Mouse (Mus musculus) kidney, postnatal 0 days (tissue): ENCODE results near the gene Blvrb. TPM values are rescaled to one million over a fixed set of nuclear protein-coding genes. Genes with fewer than 3 reads are reported as not detected.
A peak's percentile ranks its signal among the peaks of the same experiment; 100 is the strongest.

Experiments used
- ATAC-seq: fragments of 200-750 bp; cut with Nextera tagmentation; replicated peaks from 2 replicates; pipeline ENCODE4 v1.8.0; 2017; ENCODE audit warnings: low read depth, moderate number of reproducible peaks, moderate TSS enrichment, moderate library complexity; ENCODE audit not compliant: low FRiP score
- DNase-seq: peaks from one replicate; pipeline ENCODE4 v3.0.0-alpha.2; 2016; ENCODE audit warnings: low spot score
- H3K27ac ChIP-seq: fragments of 300-500 bp; sonication (generic); 2 replicates; pipeline ENCODE4 v1.5.1; 2014; ENCODE audit warnings: mild to moderate bottlenecking
- H3K27me3 ChIP-seq: fragments of 300-500 bp; sonication (generic); 2 replicates; pipeline ENCODE4 v1.6.1; 2014; ENCODE audit warnings: low read length, mixed read lengths; ENCODE audit not compliant: insufficient read depth
- H3K36me3 ChIP-seq: fragments of 300-500 bp; sonication (generic); 2 replicates; pipeline ENCODE4 v1.6.1; 2014; ENCODE audit warnings: low read length, mixed read lengths; ENCODE audit not compliant: insufficient read depth
- H3K4me1 ChIP-seq: fragments of 300-500 bp; sonication (generic); replicated peaks from 2 replicates; pipeline ENCODE4 v1.6.1; 2014; ENCODE audit warnings: antibody characterized with exemption, low read length, mixed read lengths; ENCODE audit not compliant: insufficient read depth
- H3K4me2 ChIP-seq: fragments of 300-500 bp; sonication (generic); 2 replicates; pipeline ENCODE4 v1.6.1; 2014; ENCODE audit warnings: mild to moderate bottlenecking, low read length, moderate library complexity, mixed read lengths
- H3K4me3 ChIP-seq: fragments of 300-500 bp; sonication (generic); replicated peaks from 2 replicates; pipeline ENCODE4 v1.5.1; 2014; ENCODE audit warnings: low read depth, low read length
- H3K9ac ChIP-seq: fragments of 300-500 bp; sonication (generic); 2 replicates; pipeline ENCODE4 v1.6.1; 2014; ENCODE audit warnings: low read depth, low read length
- H3K9me3 ChIP-seq: fragments of 300-500 bp; sonication (generic); replicated peaks from 2 replicates; pipeline ENCODE4 v1.6.1; 2016; ENCODE audit warnings: low read length, inconsistent platforms, mixed read lengths
- CTCF ChIP-seq: IDR thresholded peaks from 2 replicates; pipeline ENCODE4 v1.5.1; 2016; ENCODE audit warnings: antibody characterized with exemption, low read depth, mild to moderate bottlenecking, moderate library complexity
- WGBS: fragments of 180-500 bp; shearing (Covaris S2); extraction: QIAGEN DNeasy Blood & Tissue Kit; methylation state at CpG from one replicate; pipeline ENCODE4 v1.1.7; 2014; 5-methylcytosine and 5-hydroxymethylcytosine counted together
- polyA plus RNA-seq: library from polyadenylated mRNA; unstranded; fragments of >200 nt; fragmentation: Nextera tagmentation; extraction: Ambion mirVana; gene quantifications from 2 replicates; pipeline ENCODE4 v1.2.1, GENCODE M21; 2015

Blvrb gene
- polyA plus RNA-seq, 1 experiment from 2014 or later, result 40.1 TPM

DNA sequence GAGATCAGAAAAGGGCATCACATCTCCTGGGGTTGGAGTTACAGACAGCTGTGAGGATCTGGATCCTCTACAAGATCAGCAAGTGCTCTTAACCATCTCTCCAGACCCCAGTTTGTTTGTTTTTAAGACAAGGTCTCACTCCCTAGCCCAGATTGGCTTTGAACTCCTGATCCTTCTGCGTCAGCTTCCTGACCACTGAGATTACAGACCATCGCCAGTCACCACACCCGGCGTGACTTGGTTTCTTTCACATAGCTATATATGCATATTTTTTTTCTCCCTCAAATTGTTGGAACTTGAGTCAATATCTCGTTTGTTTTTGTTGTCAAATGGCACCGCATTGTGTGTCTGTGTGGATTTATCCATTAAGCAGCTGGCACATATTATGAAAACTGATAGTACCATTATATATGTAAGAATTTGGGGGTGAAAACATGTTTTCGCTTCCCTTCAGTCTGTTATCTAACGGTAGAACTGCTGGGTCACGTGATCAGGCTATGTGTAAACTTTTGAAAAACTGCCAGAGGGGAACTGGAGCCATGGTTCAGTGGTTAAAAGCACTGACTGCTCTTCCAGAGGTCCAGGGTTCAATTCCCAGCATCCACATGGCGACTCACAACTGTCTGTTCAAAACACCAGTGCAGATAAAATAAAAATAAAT is 6.8 kb downstream of the Blvrb start:
- H3K4me2 ChIP-seq, result no peak overlapping the region
- no peak for ATAC-seq
- DNase-seq, result no peak
- H3K36me3 ChIP-seq, result no peaks in the 10 kb centered on the region
- H3K27ac ChIP-seq, result no peak overlapping the region
- H3K9ac ChIP-seq, result no peak overlapping the region
- H3K9me3 ChIP-seq, result no peaks in the 10 kb centered on the region
- no peak overlapping the region for H3K4me3 ChIP-seq
- 63% methylated on average over 10 of the region's 10 CpGs for WGBS
- H3K4me1 ChIP-seq, result no peaks in the 10 kb centered on the region
- H3K27me3 ChIP-seq, result no peaks in the 10 kb centered on the region
- no peak for TF ChIP-seq CTCF

DNA sequence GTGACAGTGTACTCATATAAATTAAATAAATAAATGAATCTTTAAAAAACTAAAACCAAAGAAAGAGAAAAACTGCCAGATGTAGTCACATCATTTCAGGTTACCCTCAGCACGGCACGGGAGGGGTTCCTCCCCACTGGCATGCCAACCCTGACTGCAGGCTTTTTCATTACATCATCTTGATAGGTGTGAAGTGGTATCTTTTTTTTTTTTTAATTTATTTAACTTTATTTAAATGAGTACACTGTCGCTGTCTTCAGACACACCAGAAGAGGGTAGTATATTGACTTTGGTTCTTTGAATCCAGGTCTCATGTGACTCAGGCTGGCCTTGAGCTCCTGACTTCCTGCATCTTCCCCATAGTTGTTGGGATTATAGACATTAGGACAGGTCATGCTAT is 7.5 kb downstream of the Blvrb start:
- Histone ChIP-seq H3K9ac (no peak overlapping the region), H3K27me3 (no peaks in the 10 kb centered on the region), H3K4me1 (no peaks in the 10 kb centered on the region), H3K36me3 (no peaks in the 10 kb centered on the region), H3K27ac (no peak overlapping the region), H3K4me2 (no peak overlapping the region), H3K9me3 (no peaks in the 10 kb centered on the region), H3K4me3 (no peak overlapping the region)
- no peak for DNase-seq
- ATAC-seq, result no peak
- no peak for TF ChIP-seq CTCF
- 88% methylated on average over 3 of the region's 3 CpGs for WGBS

DNA sequence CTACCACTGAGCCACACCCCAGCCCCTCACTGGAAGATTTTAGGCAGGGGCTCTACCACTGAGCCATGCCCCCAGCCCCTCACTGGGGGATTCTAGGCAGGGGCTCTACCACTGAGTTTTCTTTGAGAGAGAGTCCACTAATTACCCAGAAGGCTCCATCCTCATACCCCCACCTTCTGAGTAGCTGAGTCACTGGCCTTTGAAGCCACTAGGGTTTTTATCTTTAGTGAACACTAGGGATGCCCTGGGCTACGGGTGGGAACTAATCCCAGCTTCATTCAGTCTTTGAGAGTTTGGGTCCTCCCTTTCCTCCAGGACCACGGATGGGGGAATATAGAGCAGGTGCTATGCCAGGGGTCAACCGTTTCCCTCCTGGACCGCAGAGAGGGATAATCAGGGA is 10.8 kb downstream of the Blvrb start:
- Histone ChIP-seq H3K9ac (no peak overlapping the region), H3K4me3 (no peak overlapping the region), H3K4me1 (no peaks in the 10 kb centered on the region), H3K27me3 (no peaks in the 10 kb centered on the region), H3K9me3 (no peaks in the 10 kb centered on the region), H3K27ac (no peak overlapping the region), H3K36me3 (no peaks in the 10 kb centered on the region), H3K4me2 (no peak overlapping the region)
- no peak for TF ChIP-seq CTCF
- ATAC-seq (no peak), DNase-seq (no peak)
- 90% methylated on average over 4 of the region's 4 CpGs for WGBS

DNA sequence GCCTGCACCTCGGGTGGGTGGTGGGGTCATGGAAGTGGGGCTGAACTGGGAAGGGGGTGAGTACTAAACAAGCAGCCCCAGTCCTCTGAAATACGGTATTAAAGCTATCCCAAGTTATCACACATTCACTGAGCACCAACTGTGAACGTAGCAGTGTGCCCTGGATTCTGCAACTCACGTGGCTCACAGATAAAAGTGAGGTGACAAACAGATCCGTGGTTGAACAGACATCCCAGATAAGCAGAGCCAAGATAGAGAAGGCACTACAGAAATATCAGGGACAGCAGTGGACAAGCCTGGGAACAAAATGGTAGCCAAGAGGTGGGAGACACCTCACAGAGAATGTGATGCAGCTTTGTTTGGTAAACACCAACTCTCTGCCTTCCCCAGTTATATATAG is 11.9 kb downstream of the Blvrb start:
- 92% methylated on average over 5 of the region's 5 CpGs for WGBS
- ATAC-seq (no peak), DNase-seq (no peak)
- Histone ChIP-seq H3K4me3 (no peak overlapping the region), H3K27me3 (no peaks in the 10 kb centered on the region), H3K9me3 (no peaks in the 10 kb centered on the region), H3K9ac (no peak overlapping the region), H3K4me1 (no peaks in the 10 kb centered on the region), H3K4me2 (no peak overlapping the region), H3K27ac (no peak overlapping the region), H3K36me3 (no peaks in the 10 kb centered on the region)
- TF ChIP-seq CTCF, result no peak

DNA sequence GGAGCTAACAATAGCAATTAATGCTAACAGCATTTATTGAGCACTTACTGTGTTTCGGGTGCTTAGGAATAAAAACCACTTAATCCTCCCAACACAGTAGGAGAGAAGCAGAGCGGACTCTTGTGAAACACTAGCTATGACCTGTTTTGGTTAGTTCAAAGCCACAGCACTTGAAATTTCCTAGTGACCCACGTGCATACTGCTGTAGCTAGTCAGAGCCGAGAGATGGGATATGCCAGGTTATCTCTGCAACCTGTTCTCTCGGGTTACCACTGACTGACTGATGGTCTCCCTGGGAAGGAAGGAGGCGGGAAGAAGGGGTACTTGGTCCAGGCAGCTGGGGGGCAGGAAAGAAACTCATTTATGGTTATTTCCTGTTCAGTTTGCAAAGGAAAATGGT is 12.7 kb downstream of the Blvrb start:
- no peak overlapping the region for H3K4me3 ChIP-seq
- H3K27me3 ChIP-seq, result no peaks in the 10 kb centered on the region
- H3K4me2 ChIP-seq, result no peak overlapping the region
- H3K27ac ChIP-seq, result no peak overlapping the region
- no peaks in the 10 kb centered on the region for H3K9me3 ChIP-seq
- ATAC-seq, result no peak
- no peaks in the 10 kb centered on the region for H3K4me1 ChIP-seq
- no peak for TF ChIP-seq CTCF
- WGBS, result 70% methylated on average over 6 of the region's 6 CpGs
- no peaks in the 10 kb centered on the region for H3K36me3 ChIP-seq
- no peak overlapping the region for H3K9ac ChIP-seq
- DNase-seq, result no peak

DNA sequence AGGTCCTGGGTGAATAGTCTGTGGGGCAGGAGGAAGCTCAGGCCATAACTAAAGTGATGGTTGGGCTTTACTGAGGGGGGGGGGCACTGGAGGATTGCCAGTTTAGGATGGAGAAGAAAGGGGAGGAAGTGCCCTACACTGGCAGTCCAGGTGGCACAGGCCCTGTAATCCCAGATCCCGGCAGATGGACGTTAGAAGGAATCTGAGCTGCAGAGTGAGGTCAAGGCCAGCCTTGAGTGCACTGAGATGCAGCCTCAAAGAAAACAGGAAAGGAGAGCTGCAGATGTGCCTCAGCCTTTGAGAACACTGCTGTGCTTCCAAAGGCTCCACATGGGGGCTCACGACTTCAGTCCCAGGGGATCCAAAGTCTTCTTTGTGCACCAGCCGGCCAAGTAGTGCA is 19.9 kb downstream of the Blvrb start:
- Histone ChIP-seq H3K4me2 (no peak overlapping the region), H3K9ac (no peak overlapping the region), H3K36me3 (no peaks in the 10 kb centered on the region), H3K4me1 (no peaks in the 10 kb centered on the region), H3K9me3 (no peaks in the 10 kb centered on the region), H3K27me3 (no peaks in the 10 kb centered on the region), H3K27ac (no peak overlapping the region), H3K4me3 (no peak overlapping the region)
- ATAC-seq, result peak; percentile 80
- peak; percentile 34; the same call in 1 of the 2 replicates for TF ChIP-seq CTCF
- WGBS, result 22% methylated on average over 4 of the region's 4 CpGs
- DNase-seq, result peak; percentile 85
